Mouse (Mus musculus): ENCODE measurements around the gene Mmd.

The Mmd gene

GRCm38 (mm10) chr11:90284079-90284478, 34.8 kb downstream of the Mmd start:
- no peak for DNase-seq

GRCm38 (mm10) chr11:90284623-90285022, 35.4 kb downstream of the Mmd start:
- no peak for DNase-seq

GRCm38 (mm10) chr11:90286550-90287154, 37.4 kb downstream of the Mmd start:
- DNase-seq, result no peak

- DNase-seq, result no peak
Measured at GRCm38 (mm10) chr11:90291156-90291555, 41.9 kb downstream of the Mmd start.

GRCm38 (mm10) chr11:90292766-90293165, 43.5 kb downstream of the Mmd start:
- no peak for DNase-seq

GRCm38 (mm10) chr11:90294622-90295021, 45.4 kb downstream of the Mmd start:
- DNase-seq, result no peak

- no peak for DNase-seq
Measured at GRCm38 (mm10) chr11:90306067-90306466, 56.8 kb downstream of the Mmd start.

GRCm38 (mm10) chr11:90306993-90307392, 57.7 kb downstream of the Mmd start:
- DNase-seq, result peak; percentile 77

GRCm38 (mm10) chr11:90314606-90315005, 65.3 kb downstream of the Mmd start:
- no peak for DNase-seq

GRCm38 (mm10) chr11:90317482-90317881, 68.2 kb downstream of the Mmd start:
- DNase-seq, result peak; percentile 75

GRCm38 (mm10) chr11:90320922-90321321, 71.7 kb downstream of the Mmd start:
- DNase-seq, result no peak

- no peak for DNase-seq
Measured at GRCm38 (mm10) chr11:90324597-90324996, 75.3 kb downstream of the Mmd start.

GRCm38 (mm10) chr11:90326146-90326545, 76.9 kb downstream of the Mmd start:
- DNase-seq, result no peak

- no peak for DNase-seq
Measured at GRCm38 (mm10) chr11:90326836-90327235, 77.6 kb downstream of the Mmd start.
